Mouse (Mus musculus): ENCODE results near the gene H2afy.

DNA sequence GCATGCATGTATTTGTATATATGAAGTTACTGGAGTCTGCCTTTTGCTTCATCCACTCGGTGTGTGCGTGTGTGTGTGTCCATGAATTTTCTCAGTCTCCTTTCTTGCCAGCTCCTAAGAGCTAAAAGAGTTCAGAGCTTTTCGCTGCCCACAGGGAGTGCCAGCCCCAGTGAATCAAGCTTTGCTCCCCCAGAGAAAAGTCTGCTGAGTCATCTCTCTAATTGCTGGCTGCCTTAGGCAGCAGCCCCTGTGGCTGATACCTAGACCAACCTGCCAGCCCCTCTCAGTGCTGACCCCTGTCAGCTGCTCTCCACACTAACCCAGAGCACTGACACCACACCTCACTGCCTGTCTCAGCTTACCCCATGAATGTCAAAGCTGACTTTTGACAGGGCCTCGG is 107.2 kb downstream of the H2afy start:
- TF ChIP-seq CTCF (IDR thresholded peaks at IDR 0.05; ENCODE audit: insufficient read depth, low read depth, low read length) (no peak), POLR2A (IDR thresholded peaks at IDR 0.05; ENCODE audit: insufficient read depth, low read depth, low read length) (no peak)

Data from olfactory bulb, adult 2 months (tissue).